Mouse (Mus musculus) lung, adult 2 months (tissue): Measurements from ENCODE around the gene Rpl26.

Source experiments
- CTCF ChIP-seq: fragments of 200-500 bp; IDR thresholded peaks from 2 replicates; pipeline ENCODE4 v1.5.1; 2011; ENCODE audit warnings: mild to moderate bottlenecking, low read length, control low read depth; ENCODE audit not compliant: insufficient read depth
- POLR2A ChIP-seq: fragments of 200-500 bp; IDR thresholded peaks from 2 replicates; pipeline ENCODE4 v1.6.1; 2011; ENCODE audit warnings: low read depth, mild to moderate bottlenecking, control low read depth, low read length, borderline replicate concordance; ENCODE audit errors: extremely low read depth

- no peak for TF ChIP-seq POLR2A
- no peak for TF ChIP-seq CTCF
These were observed 44.1 kb upstream of the Rpl26 start for GRCm38 (mm10) chr11:68857329-68857728.
